Mouse (Mus musculus): ENCODE data around the gene Dcaf17. TPM values are rescaled to one million over a fixed set of nuclear protein-coding genes. Genes with fewer than 3 reads are reported as not detected.

The Dcaf17 gene
- polyA plus RNA-seq (2012; rRNA removed; ENCODE audit: low replicate concordance) = 3.0 and 4.2 TPM in 2 replicates

DNA sequence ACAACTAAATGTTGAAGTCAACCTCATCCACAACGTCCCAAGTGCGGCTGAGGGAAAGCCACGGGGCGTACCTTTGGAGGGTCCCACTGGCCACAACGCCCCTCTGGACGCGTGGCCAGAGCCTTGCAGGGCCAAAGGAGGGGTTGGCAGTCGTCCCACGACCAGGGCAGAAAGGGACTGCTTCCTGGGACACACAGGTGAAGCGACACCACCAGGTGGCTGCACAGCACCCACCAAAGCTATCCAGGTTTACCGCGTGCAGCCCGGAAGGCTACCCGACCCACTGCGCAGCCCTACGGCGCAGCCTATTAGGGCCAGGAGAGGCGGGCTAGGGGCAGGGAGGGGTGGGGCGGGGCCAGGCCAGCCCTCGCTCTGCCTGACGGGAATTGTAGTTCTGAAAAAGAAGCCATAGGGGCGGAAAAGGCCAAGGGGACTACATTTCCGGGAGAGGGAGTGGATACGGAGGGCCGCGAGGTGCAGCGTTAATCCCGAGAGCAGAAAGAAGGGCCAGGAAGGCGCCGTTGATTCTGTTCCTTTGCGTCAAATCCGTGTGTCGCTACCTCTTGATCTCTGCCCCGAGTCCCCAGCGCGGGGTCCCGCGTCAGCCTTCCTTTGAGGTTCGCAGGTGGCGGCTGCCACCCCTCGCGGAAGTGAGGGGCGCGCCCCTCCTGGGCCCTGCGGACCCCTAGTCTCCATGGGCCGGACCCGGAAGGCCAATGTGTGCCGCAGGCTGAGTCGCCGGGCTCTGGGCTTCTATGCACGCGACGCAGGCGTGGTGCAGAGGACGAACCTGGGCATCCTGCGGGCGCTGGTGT lies at the start of gene Dcaf17, which contains the start of gene Mettl8:
Gene Dcaf17, plus strand, starts transcription at position 29 of the 815 bp plus-strand sequence.
Gene Mettl8, minus strand, starts transcription at position 284 of the 815 bp plus-strand sequence.

DNA sequence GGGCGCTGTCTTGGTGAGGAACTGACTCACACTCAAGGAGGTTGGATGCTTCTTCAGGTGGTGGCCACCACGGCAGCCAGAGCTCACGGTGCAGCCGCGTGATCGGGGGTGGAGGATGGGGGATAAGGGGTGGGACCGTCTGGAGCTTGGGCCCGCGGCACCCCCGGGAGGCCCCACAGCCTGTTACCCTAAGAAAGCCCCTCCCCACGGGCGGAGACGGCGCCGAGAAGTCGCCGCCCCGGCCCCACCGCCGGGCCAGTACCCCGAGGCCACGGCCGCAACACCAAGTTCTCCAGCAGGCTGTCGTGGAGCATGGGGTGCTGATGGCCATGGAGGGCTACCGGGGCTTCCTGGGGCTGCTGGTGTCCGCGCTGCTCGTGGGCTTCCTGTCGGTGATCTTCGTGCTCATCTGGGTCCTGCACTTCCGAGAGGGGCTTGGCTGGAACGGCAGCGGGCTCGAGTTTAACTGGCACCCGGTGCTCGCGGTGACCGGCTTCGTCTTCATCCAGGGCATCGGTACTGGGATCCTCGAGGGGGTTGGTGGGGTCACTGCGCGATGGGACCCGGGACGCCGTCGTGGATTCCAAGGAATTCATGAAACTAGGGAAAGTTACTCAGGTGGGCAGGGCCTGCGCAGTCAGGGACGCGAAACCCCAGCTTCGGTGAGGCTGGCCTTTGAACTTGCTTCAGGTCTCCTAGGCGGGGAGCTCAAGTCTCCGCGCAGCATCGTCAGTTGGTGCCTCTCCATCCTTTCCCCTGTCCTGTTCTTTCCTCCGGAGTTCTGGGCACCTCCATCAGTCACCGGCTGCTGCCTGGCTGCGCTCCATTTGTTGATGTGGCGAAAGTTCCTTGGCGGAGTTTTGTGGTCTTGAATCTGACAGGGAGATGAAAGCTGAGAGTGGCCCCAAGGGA lies 62.9 kb downstream of the Dcaf17 start, which contains the start of gene Cybrd1:
Gene Cybrd1, plus strand, starts transcription at position 127 of the 912 bp plus-strand sequence.

Other genes with a start within 250 kb of the Dcaf17 start
- gene Tlk1, start 229.6 kb upstream of the Dcaf17 start, polyA plus RNA-seq (2012; rRNA removed; ENCODE audit: low replicate concordance) = 5.7 and 9.9 TPM in 2 replicates
- gene Mettl8, start 255 bp downstream of the Dcaf17 start, polyA plus RNA-seq (2012; rRNA removed; ENCODE audit: low replicate concordance) = 3.1 and 5.8 TPM in 2 replicates
- 0.22 and 0.37 TPM in 2 replicates for gene Cybrd1, start 62.6 kb downstream of the Dcaf17 start, polyA plus RNA-seq (2012; rRNA removed; ENCODE audit: low replicate concordance)
- 8.4 and 22.7 TPM in 2 replicates for gene Dync1i2, start 156.4 kb downstream of the Dcaf17 start, polyA plus RNA-seq (2012; rRNA removed; ENCODE audit: low replicate concordance)

Data from mammary gland, adult 2 months (tissue).